Mouse (Mus musculus) testis, adult 2 months (tissue): ENCODE measurements around the gene Timm44. TPM values are rescaled to one million over a fixed set of nuclear protein-coding genes. Genes with fewer than 3 reads are reported as not detected.

Experiments
- H3K27ac ChIP-seq: fragments of 200-500 bp; 2 replicates; pipeline ENCODE4 v1.5.1; 2012; ENCODE audit warnings: low read depth, low read length; ENCODE audit not compliant: control insufficient read depth, insufficient read depth
- H3K27me3 ChIP-seq: fragments of 200-500 bp; 2 replicates; pipeline ENCODE4 v1.6.1; 2012; ENCODE audit warnings: mild to moderate bottlenecking, low read length, moderate library complexity; ENCODE audit not compliant: control insufficient read depth, insufficient read depth
- H3K36me3 ChIP-seq: fragments of 200-500 bp; 2 replicates; pipeline ENCODE4 v1.6.1; 2012; ENCODE audit warnings: mild to moderate bottlenecking, low read length; ENCODE audit not compliant: control insufficient read depth, insufficient read depth
- H3K4me1 ChIP-seq: fragments of 200-500 bp; 2 replicates; pipeline ENCODE4 v1.6.1; 2012; ENCODE audit warnings: low read length; ENCODE audit not compliant: control insufficient read depth, insufficient read depth
- H3K4me3 ChIP-seq: fragments of 200-500 bp; 2 replicates; pipeline ENCODE4 v1.5.1; 2012; ENCODE audit warnings: low read depth, mild to moderate bottlenecking, low read length, moderate library complexity, mixed read lengths; ENCODE audit not compliant: control insufficient read depth
- CTCF ChIP-seq: fragments of 200-500 bp; IDR thresholded peaks from 2 replicates; pipeline ENCODE4 v1.5.1; 2012; ENCODE audit warnings: low read depth, mild to moderate bottlenecking, inconsistent platforms, low read length, moderate library complexity; ENCODE audit not compliant: control insufficient read depth, insufficient read depth, insufficient replicate concordance
- POLR2A ChIP-seq: fragments of 200-500 bp; IDR thresholded peaks from 2 replicates; pipeline ENCODE4 v1.6.1; 2012; ENCODE audit warnings: low read depth, mild to moderate bottlenecking, inconsistent platforms, low read length, moderate library complexity; ENCODE audit not compliant: control insufficient read depth
- polyA plus RNA-seq: library from polyadenylated mRNA; depleted of rRNA; stranded (reverse); fragments of >200 nt; gene quantifications from 2 replicates; pipeline ENCODE4 v1.2.3, GENCODE M21; 2012

The Timm44 gene
- polyA plus RNA-seq, 1 experiment, result 52.9 TPM

DNA sequence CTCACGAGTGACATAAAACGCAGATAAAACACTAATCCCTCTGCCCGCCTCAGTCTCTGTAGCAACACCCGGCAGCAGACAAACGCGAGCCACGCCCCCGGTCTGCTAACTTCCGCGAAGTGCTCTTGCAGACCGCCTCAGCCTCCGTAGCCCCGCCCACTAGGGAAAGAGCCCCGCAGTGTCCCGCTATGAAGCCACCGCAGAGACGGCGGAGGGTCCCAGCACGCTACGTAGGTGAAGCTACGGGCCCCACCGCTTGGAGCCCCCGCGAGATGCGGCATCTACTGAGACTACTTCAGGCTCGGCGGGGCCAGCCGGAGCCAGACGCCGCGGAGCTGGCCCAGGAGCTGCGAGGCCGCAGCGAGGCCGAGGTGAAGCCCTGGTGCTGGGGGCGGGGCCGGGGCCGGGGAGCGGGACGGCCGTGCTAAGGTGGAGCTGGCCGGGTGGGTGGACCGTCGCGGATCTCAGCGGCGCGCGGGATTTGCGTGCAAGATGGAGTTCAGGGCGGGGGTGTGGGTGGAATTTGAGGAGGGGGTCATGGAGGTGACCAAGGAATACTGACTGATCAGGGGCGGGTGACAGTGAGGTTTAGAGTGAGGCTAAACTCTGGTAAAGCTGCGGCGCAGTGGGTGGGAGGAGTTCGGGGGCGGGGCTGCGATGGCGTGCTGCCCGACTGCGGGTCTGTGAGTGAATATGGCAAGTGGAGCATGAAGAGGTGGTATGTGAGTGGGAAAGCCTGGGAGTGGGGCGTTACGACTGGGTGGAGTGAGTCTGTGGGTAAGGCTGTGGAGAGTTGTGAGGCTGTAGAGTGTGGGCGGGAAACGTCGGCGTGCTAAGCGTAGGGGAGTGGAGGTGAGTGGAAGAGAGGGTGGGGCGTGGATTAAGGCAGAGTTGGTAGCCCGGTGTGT is 22.5 kb downstream of the Timm44 start, which contains the start of gene Snapc2:
Snapc2 (plus strand) TSS at position 147 of the 908 bp plus-strand sequence.
- Histone ChIP-seq H3K4me3 (peak within 1 kb of the TSS; percentile 91), H3K27me3 (no peaks in the 10 kb centered on the region), H3K36me3 (no peaks in the 10 kb centered on the region), H3K4me1 (peaks cover 20% of the 10 kb centered on the region), H3K27ac (peak within 1 kb of the TSS; percentile 84)
- TF ChIP-seq POLR2A (peak; percentile 74), CTCF (no peak)

DNA sequence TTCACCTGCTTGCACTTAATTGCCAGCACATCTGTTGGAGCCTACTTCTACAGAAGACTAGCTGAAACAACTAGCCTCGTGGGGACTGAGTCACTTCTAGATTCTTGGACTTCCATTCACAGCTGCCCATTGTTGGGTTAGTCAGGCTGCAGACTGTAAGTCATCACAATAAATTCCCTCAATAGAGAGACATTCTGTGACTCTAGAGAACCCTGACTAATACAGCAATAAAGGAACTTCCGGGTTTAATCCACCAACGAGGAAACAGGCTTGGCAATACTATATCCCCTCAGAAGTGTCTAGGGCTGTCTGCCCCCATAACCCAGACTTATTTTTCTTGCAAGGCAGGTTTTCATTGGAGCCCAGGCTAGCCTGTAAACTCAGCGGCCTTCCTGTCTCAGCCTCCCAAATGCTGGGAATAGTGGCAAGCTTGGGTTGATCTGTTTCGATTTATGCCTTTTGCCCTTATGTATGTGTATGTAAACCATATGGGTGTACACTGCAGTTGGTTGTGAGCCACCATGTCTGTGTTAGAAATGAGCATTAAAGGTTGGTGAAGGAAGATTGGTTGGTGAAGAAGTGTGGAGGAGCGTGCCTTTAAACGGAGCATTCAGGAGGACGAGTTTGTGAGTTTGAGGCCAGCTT is 23.5 kb downstream of the Timm44 start:
- H3K27me3 ChIP-seq, result no peaks in the 10 kb centered on the region
- no peak for TF ChIP-seq POLR2A
- TF ChIP-seq CTCF, result no peak
- H3K4me3 ChIP-seq, result peak overlapping the region; percentile 91
- no peaks in the 10 kb centered on the region for H3K36me3 ChIP-seq
- H3K27ac ChIP-seq, result no peak overlapping the region
- peaks cover 19% of the 10 kb centered on the region for H3K4me1 ChIP-seq

DNA sequence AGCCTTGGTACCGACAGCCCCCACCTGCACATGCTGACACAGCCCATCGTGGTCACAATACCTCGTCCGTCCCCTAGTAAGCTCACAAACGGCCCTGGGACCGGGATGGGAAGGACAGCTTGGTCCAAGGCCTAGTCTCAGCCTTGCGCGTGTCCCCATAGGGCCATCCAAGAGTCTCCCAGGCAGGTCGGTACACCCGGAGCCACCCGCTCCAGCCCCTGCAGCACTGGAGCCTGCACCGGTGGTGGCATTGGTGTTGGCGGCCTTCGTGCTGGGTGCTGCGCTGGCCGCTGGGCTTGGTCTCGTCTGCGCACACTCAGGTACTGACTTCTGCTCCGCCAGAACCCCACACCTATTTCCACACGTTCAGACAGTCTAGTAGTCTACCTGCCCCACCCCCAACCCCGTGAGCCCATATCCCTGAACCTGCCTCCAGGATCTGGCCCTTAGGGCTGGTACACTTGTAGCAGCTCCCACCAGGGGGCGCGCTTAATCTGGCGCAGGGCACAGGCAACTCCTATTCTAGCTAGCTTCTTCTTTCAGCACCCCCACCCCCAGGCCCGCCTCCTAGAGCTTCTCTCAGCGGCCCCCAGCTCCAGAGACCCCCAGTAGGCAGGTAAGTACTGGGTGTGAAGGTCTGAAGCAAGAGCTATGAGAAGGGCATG is 25.3 kb downstream of the Timm44 start:
- no peak overlapping the region for H3K27ac ChIP-seq
- TF ChIP-seq CTCF (peak; percentile 74; the same call in 1 of the 2 replicates), POLR2A (peak; percentile 14; the same call in 1 of the 2 replicates)
- H3K4me1 ChIP-seq, result peaks cover 19% of the 10 kb centered on the region
- H3K27me3 ChIP-seq, result no peaks in the 10 kb centered on the region
- no peaks in the 10 kb centered on the region for H3K36me3 ChIP-seq
- peak overlapping the region; percentile 38 for H3K4me3 ChIP-seq

DNA sequence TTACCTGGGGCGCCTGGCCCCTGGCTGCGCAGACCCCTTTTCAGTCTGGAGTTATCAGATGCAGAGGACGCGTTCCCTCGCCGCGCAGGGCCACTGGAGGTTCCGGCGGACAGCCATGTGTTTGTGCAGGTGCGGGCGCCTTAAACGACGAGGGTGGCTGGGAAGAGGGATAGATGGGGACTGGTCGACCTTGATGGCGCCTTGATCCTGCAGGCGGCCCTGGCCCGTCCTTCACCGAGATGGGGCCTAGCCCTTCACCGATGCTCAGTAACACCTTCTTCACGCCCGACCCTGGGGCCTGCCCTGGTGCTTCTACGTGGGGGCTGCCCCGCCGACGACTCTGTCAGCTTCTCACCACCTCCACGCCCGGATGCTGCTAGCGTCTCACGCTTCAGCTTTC is 26.5 kb downstream of the Timm44 start:
- no peaks in the 10 kb centered on the region for H3K27me3 ChIP-seq
- H3K27ac ChIP-seq, result peak overlapping the region; percentile 5; the same call in 1 of the 2 replicates
- no peak for TF ChIP-seq CTCF
- no peak for TF ChIP-seq POLR2A
- peak overlapping the region; percentile 56 for H3K4me3 ChIP-seq
- no peaks in the 10 kb centered on the region for H3K36me3 ChIP-seq
- H3K4me1 ChIP-seq, result peaks cover 19% of the 10 kb centered on the region

DNA sequence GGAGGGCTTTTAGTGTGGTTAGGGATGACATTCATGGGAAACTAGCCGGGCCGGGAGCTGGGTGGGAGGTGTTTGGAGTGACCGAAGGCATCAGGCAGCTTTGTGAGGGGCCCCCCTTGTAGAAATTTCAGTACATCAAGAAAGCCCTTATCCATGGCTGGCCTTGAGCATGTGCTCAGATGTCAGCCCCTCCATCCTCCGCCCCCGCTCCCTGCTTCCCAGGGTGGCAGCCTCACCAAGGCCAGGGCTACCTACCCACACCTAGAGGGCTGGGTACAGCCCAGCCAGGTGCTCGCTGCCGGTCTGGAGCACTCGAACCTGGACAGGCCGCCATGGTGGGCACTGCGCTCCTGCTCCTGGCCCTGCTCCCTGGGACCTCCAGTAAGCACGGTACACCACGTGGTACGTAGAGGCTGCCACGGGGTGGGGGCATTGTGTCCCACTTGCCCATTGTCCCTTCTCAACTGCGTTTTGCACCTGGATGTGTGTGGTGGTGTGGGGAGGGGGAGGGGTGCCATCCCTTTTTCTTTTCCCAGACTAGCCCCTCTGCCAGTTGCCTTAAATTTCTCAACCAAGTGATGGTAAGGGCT is 27.7 kb downstream of the Timm44 start, which contains the start of gene Tgfbr3l:
Tgfbr3l (plus strand) TSS at position 264 of the 590 bp plus-strand sequence.
- Histone ChIP-seq H3K4me1 (peaks cover 16% of the 10 kb centered on the region), H3K27me3 (no peaks in the 10 kb centered on the region), H3K36me3 (no peaks in the 10 kb centered on the region), H3K27ac (peak within 1 kb of the TSS; percentile 49), H3K4me3 (peak within 1 kb of the TSS; percentile 56)
- TF ChIP-seq CTCF, result no peak
- no peak for TF ChIP-seq POLR2A

DNA sequence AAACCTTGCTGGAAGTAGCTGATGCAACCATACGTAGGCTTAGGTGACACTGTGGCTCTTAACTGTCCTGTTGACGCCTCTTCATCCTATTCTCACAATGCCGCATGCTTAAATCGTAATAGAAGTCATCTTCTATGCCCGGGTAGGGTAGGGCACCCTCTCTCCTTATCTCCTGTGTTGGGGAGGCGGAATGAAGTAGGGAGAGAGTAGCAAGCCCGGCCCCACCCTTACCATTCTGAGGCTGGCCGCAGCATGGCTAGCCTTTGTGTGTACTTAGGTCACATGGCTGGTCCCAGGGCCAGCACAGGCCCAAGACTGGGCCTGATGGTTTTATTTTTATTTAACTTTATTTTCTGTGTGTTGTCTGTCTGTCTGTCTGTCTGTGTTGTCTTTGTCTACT is 28.5 kb downstream of the Timm44 start:
- H3K27ac ChIP-seq, result no peak overlapping the region; the same call in 1 of the 2 replicates
- H3K36me3 ChIP-seq, result no peaks in the 10 kb centered on the region

DNA sequence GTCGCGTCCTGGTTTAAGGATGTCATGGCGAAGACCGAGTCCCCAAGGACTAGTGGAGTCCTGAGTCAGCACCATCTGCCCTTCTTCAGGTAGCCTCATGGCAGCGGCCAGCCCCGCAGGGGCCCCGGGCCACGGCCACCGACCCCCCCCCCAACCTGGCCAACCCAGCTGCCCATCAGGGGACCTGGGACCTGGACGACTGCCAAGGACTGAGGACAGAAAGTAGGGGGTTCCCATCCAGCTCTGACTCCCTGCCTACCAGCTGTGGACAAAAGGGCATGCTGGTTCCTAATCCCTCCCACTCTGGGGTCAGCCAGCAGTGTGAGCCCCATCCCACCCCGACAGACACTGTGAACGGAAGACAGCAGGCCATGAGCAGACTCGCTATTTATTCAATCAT is 30.0 kb downstream of the Timm44 start:
- TF ChIP-seq POLR2A (no peak), CTCF (no peak)
- no peak overlapping the region for H3K27ac ChIP-seq
- no peaks in the 10 kb centered on the region for H3K36me3 ChIP-seq
- H3K27me3 ChIP-seq, result no peaks in the 10 kb centered on the region
- peaks cover 14% of the 10 kb centered on the region for H3K4me1 ChIP-seq
- H3K4me3 ChIP-seq, result no peak overlapping the region

More for the DNA sequence above, 28.5 kb downstream of the Timm44 start:
- TF ChIP-seq POLR2A (no peak), CTCF (no peak)
- H3K4me1 ChIP-seq, result peaks cover 16% of the 10 kb centered on the region
- H3K27me3 ChIP-seq, result no peaks in the 10 kb centered on the region
- H3K4me3 ChIP-seq, result no peak overlapping the region
